In the genomic region with DNA sequence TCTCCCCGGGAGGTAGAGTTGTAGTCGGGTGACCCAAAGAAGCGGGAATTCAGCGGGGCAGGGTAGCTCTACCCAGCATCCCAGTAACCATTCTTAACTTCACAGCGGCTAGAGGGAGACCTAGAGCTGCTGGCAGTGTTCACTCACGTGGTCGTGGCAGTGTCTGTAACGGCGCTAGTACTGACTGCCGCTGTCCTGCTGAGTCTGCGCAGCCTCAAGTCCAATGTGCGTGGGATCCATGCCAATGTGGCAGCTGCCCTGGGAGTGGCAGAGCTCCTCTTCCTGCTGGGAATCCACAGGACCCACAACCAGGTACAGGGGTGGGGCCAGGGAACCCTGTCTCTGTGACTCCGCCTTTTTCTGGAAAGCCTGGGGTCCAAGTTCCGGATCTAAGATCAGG, we compare ENCODE assay signal across 8 mouse cellular contexts. TPM values are rescaled to one million over a fixed set of nuclear protein-coding genes. Genes with fewer than 3 reads are reported as not detected.
DNase-seq lines count a peak whose midpoint lies in the region; ATAC-seq lines count a peak whose summit lies in the region.

No protein-coding gene starts in this region.

- WGBS in kidney, embryonic 14.5 days = 12% methylated on average over 14 of the region's 14 CpGs
- WGBS in liver, embryonic 11.5 days = 9% methylated on average over 14 of the region's 14 CpGs

- peak; percentile 69 for DNase-seq in layer of hippocampus, adult 11-12 months (ENCODE audit: low spot score)
- no peak for DNase-seq in layer of hippocampus, adult 9-10 months (ENCODE audit: low spot score)
- peak; percentile 35 for DNase-seq in embryo, embryonic 11 days
- peak; percentile 44 to 51 for DNase-seq in heart, adult 9 months (ENCODE audit: low spot score in 2 of 2)
- DNase-seq in liver, embryonic 11.5 days (ENCODE audit: low spot score) = no peak
- peak; percentile 29 for DNase-seq in retina, embryonic 14.5 days (ENCODE audit: low spot score)
- DNase-seq in spleen, postnatal 10 days (ENCODE audit: low spot score in 2 of 2) = no peak

- H3K4me3 ChIP-seq in kidney, embryonic 14.5 days (ENCODE audit: low read length) = no peak overlapping the region; the same call in 1 of the 2 replicates
- no peak overlapping the region for H3K4me3 ChIP-seq in liver, embryonic 11.5 days (ENCODE audit: low read depth, low read length)

- no peak overlapping the region for H3K27ac ChIP-seq in kidney, embryonic 14.5 days (ENCODE audit: low read depth, low read length)
- no peak overlapping the region for H3K27ac ChIP-seq in liver, embryonic 11.5 days (ENCODE audit: low read depth, low read length)

- no peak for ATAC-seq in kidney, embryonic 14.5 days (ENCODE audit: low FRiP score, low TSS enrichment)
- no peak; the same call in 1 of the 2 replicates for ATAC-seq in liver, embryonic 11.5 days (replicated peaks; ENCODE audit: low FRiP score)

- no peaks in the 10 kb centered on the region for H3K9me3 ChIP-seq in kidney, embryonic 14.5 days (ENCODE audit: control insufficient read depth, low read length)
- H3K9me3 ChIP-seq in liver, embryonic 11.5 days (ENCODE audit: control insufficient read depth, low read length) = no peaks in the 10 kb centered on the region

- no peaks in the 10 kb centered on the region for H3K36me3 ChIP-seq in kidney, embryonic 14.5 days (ENCODE audit: control insufficient read depth, insufficient read depth, low read length)
- no peaks in the 10 kb centered on the region for H3K36me3 ChIP-seq in liver, embryonic 11.5 days (ENCODE audit: control insufficient read depth, insufficient read depth, low read length)

- no peak overlapping the region for H3K9ac ChIP-seq in kidney, embryonic 14.5 days (ENCODE audit: low read depth, low read length)
- no peak overlapping the region for H3K9ac ChIP-seq in liver, embryonic 11.5 days (ENCODE audit: low read depth, low read length)

- no peaks in the 10 kb centered on the region for H3K4me1 ChIP-seq in kidney, embryonic 14.5 days (ENCODE audit: control insufficient read depth, insufficient read depth, low read length)
- H3K4me1 ChIP-seq in liver, embryonic 11.5 days (replicated peaks; ENCODE audit: control insufficient read depth, insufficient read depth, low read length) = 0 out of 2 replicates have a peak, but pooled peaks cover 2% of the 10 kb centered on the region

- H3K27me3 ChIP-seq in kidney, embryonic 14.5 days (ENCODE audit: control insufficient read depth, insufficient read depth, low read length) = no peaks in the 10 kb centered on the region
- peaks cover 20% of the 10 kb centered on the region for H3K27me3 ChIP-seq in liver, embryonic 11.5 days (replicated peaks; ENCODE audit: control insufficient read depth, insufficient read depth, low read length)

- peak overlapping the region; percentile 27 for H3K4me2 ChIP-seq in kidney, embryonic 14.5 days (replicated peaks; ENCODE audit: low read depth, low read length)
- peak overlapping the region; percentile 42; the same call in 1 of the 2 replicates for H3K4me2 ChIP-seq in liver, embryonic 11.5 days

RNA-seq across cellular contexts. Expression of gene Slc26a6, which starts 10.1 kb away (rescaled TPM):
- 8.6 and 14.5 TPM in 2 replicates for polyA plus RNA-seq in kidney, embryonic 14.5 days (2014; fragmentation: Nextera tagmentation; extraction: Ambion mirVana)
- 9.0 and 10.5 TPM in 2 replicates for polyA plus RNA-seq in liver, embryonic 11.5 days (2014; fragmentation: Nextera tagmentation; extraction: Ambion mirVana)

RNA-seq across cellular contexts. Expression of gene Celsr3, which starts 16.9 kb away (rescaled TPM):
- 0.04 and 0.17 TPM in 2 replicates for polyA plus RNA-seq in kidney, embryonic 14.5 days (2014; fragmentation: Nextera tagmentation; extraction: Ambion mirVana)
- polyA plus RNA-seq in liver, embryonic 11.5 days (2014; fragmentation: Nextera tagmentation; extraction: Ambion mirVana) = 0.08 and 0.22 TPM in 2 replicates

RNA-seq across cellular contexts. Expression of gene Nckipsd, which starts 34.8 kb away (rescaled TPM):
- polyA plus RNA-seq in kidney, embryonic 14.5 days (2014; fragmentation: Nextera tagmentation; extraction: Ambion mirVana) = 9.0 and 21.7 TPM in 2 replicates
- 8.8 and 16.2 TPM in 2 replicates for polyA plus RNA-seq in liver, embryonic 11.5 days (2014; fragmentation: Nextera tagmentation; extraction: Ambion mirVana)

RNA-seq across cellular contexts. Expression of gene Ip6k2, which starts 59.4 kb away (rescaled TPM):
- polyA plus RNA-seq in kidney, embryonic 14.5 days (2014; fragmentation: Nextera tagmentation; extraction: Ambion mirVana) = 125 and 134 TPM in 2 replicates
- polyA plus RNA-seq in liver, embryonic 11.5 days (2014; fragmentation: Nextera tagmentation; extraction: Ambion mirVana) = 31.8 and 37.5 TPM in 2 replicates

Comparison
In these comparisons a context has a peak if more than half of its experiments do, and no peak if none do; other contexts are left out.
1. DNase-seq: peak in layer of hippocampus, adult 11-12 months (single experiment), embryo, embryonic 11 days (single experiment), heart, adult 9 months (2 of 2) and retina, embryonic 14.5 days (single experiment); none in layer of hippocampus, adult 9-10 months (single experiment), liver, embryonic 11.5 days (single experiment) and spleen, postnatal 10 days (0 of 2).